Mouse (Mus musculus) central nervous system, embryonic 14 days (tissue): ENCODE measurements around the gene Lage3. TPM values are rescaled to one million over a fixed set of nuclear protein-coding genes. Genes with fewer than 3 reads are reported as not detected.

Source experiments
- polyA plus RNA-seq: library from polyadenylated mRNA; depleted of rRNA; stranded (reverse); fragments of >200 nt; gene quantifications from 2 replicates; pipeline ENCODE4 v1.2.3, GENCODE M21; 2012; rRNA removed

Lage3 gene
- 87.3 and 99.6 TPM in 2 replicates for polyA plus RNA-seq

GRCm38 (mm10) chrX:74353467-74353770 is at the start of gene Lage3:
Gene Lage3, minus strand, starts transcription at chrX:74353618.

GRCm38 (mm10) chrX:74392535-74393443 is 39.4 kb upstream of the Lage3 start, which contains the start of the genes Fam3a and Ikbkg:
Gene Fam3a, minus strand, starts transcription at chrX:74393272.
Gene Ikbkg, plus strand, starts transcription at chrX:74393290.

GRCm38 (mm10) chrX:74372888-74373549 is 19.6 kb upstream of the Lage3 start, which contains the start of the genes Ubl4a and Slc10a3:
Gene Ubl4a, minus strand, starts transcription at chrX:74373218.
Gene Slc10a3, minus strand, starts transcription at chrX:74373349.

GRCm38 (mm10) chrX:74328725-74329161 is 24.7 kb downstream of the Lage3 start, which contains the start of gene Plxna3:
Gene Plxna3, plus strand, starts transcription at chrX:74329066.

GRCm38 (mm10) chrX:74312540-74313464 is 40.6 kb downstream of the Lage3 start, which contains the start of gene Fam50a:
Gene Fam50a, plus strand, starts transcription at chrX:74313033.

GRCm38 (mm10) chrX:74304867-74305700 is 48.3 kb downstream of the Lage3 start, which contains the start of gene Gdi1:
Gene Gdi1, plus strand, starts transcription at chrX:74304998.

Other genes with a start within 250 kb of the Lage3 start
- gene Opn1mw, start 226.2 kb downstream of the Lage3 start, polyA plus RNA-seq, result 0.13 TPM in 1 of 2 replicates, not detected in the other
- 25.4 and 27.4 TPM in 2 replicates for gene Mecp2, start 218.3 kb downstream of the Lage3 start, polyA plus RNA-seq
- gene Tex28, start 185.8 kb downstream of the Lage3 start, polyA plus RNA-seq, result not detected in 2 replicates
- not detected in 2 replicates for gene Tktl1, start 176.4 kb downstream of the Lage3 start, polyA plus RNA-seq
- 442 and 468 TPM in 2 replicates for gene Flna, start 103.8 kb downstream of the Lage3 start, polyA plus RNA-seq
- 87.2 and 92.3 TPM in 2 replicates for gene Emd, start 98.9 kb downstream of the Lage3 start, polyA plus RNA-seq
- gene Rpl10, start 82.8 kb downstream of the Lage3 start, polyA plus RNA-seq, result 1,398 and 1,478 TPM in 2 replicates
- 94.8 and 95.4 TPM in 2 replicates for gene Taz, start 71.7 kb downstream of the Lage3 start, polyA plus RNA-seq
- 5.3 and 7.1 TPM in 2 replicates for gene Dnase1l1, start 71.3 kb downstream of the Lage3 start, polyA plus RNA-seq
- gene Atp6ap1, start 56.5 kb downstream of the Lage3 start, polyA plus RNA-seq, result 262 and 275 TPM in 2 replicates
- gene Gdi1, start 48.6 kb downstream of the Lage3 start, polyA plus RNA-seq, result 1,288 and 1,327 TPM in 2 replicates
- 48.8 and 49.0 TPM in 2 replicates for gene Fam50a, start 40.6 kb downstream of the Lage3 start, polyA plus RNA-seq
- 261 and 268 TPM in 2 replicates for gene Plxna3, start 24.6 kb downstream of the Lage3 start, polyA plus RNA-seq
- 56.7 and 57.7 TPM in 2 replicates for gene Ubl4a, start 19.6 kb upstream of the Lage3 start, polyA plus RNA-seq
- gene Slc10a3, start 19.7 kb upstream of the Lage3 start, polyA plus RNA-seq, result 5.7 and 7.1 TPM in 2 replicates
- 36.2 and 39.6 TPM in 2 replicates for gene Fam3a, start 39.7 kb upstream of the Lage3 start, polyA plus RNA-seq
- 18.0 and 19.5 TPM in 2 replicates for gene Ikbkg, start 39.7 kb upstream of the Lage3 start, polyA plus RNA-seq
- gene G6pdx, start 75.6 kb upstream of the Lage3 start, polyA plus RNA-seq, result 44.7 and 48.8 TPM in 2 replicates
- gene Gm6880, start 127.8 kb upstream of the Lage3 start, polyA plus RNA-seq, result 0.12 TPM in 1 of 2 replicates, not detected in the other
- not detected in 2 replicates for gene Olfr1326-ps1, start 221.3 kb upstream of the Lage3 start, polyA plus RNA-seq
- not detected in 2 replicates for gene Olfr1325, start 239.1 kb upstream of the Lage3 start, polyA plus RNA-seq